Mouse (Mus musculus) heart, adult 2 months (tissue): Measurements from ENCODE around the gene Tbc1d22a. TPM values are rescaled to one million over a fixed set of nuclear protein-coding genes. Genes with fewer than 3 reads are reported as not detected.
A peak's percentile ranks its signal among the peaks of the same experiment; 100 is the strongest.

Experiments
- DNase-seq, 2 experiments: peaks; one replicate each; pipeline ENCODE4 v3.0.0; 2021
- H3K27ac ChIP-seq: fragments of 200-600 bp; 2 replicates; pipeline ENCODE4 v1.8.1; 2022
- H3K27me3 ChIP-seq: fragments of 200-500 bp; 2 replicates; pipeline ENCODE4 v1.6.1; 2012; ENCODE audit warnings: mild to moderate bottlenecking, low read length, inconsistent platforms, mixed read lengths; ENCODE audit not compliant: control insufficient read depth, insufficient read depth
- H3K36me3 ChIP-seq: fragments of 200-500 bp; 2 replicates; pipeline ENCODE4 v1.6.1; 2012; ENCODE audit warnings: low read length, inconsistent platforms; ENCODE audit not compliant: control insufficient read depth, insufficient read depth
- H3K4me1 ChIP-seq: fragments of 200-500 bp; 2 replicates; pipeline ENCODE4 v1.6.1; 2011; ENCODE audit warnings: low read length; ENCODE audit not compliant: control insufficient read depth, insufficient read depth
- H3K4me3 ChIP-seq: fragments of 200-600 bp; 2 replicates; pipeline ENCODE4 v1.8.1; 2022
- H3K79me2 ChIP-seq: fragments of 200-500 bp; replicated peaks from 2 replicates; pipeline ENCODE4 v1.6.1; 2012; ENCODE audit warnings: mild to moderate bottlenecking, inconsistent platforms, low read length, moderate library complexity, mixed read lengths; ENCODE audit not compliant: control insufficient read depth, insufficient read depth
- H3K9ac ChIP-seq: fragments of 200-500 bp; 2 replicates; pipeline ENCODE4 v1.6.1; 2012; ENCODE audit warnings: low read depth, mild to moderate bottlenecking, control low read depth, inconsistent platforms, low read length, mixed read lengths
- CTCF ChIP-seq: fragments of 200-600 bp; IDR thresholded peaks from 2 replicates; pipeline ENCODE4 v1.8.1; 2022; ENCODE audit warnings: antibody characterized with exemption, mild to moderate bottlenecking, moderate library complexity
- EP300 ChIP-seq: fragments of 200-500 bp; IDR thresholded peaks from 2 replicates; pipeline ENCODE4 v1.6.1; 2011; ENCODE audit warnings: low read depth, low read length, control low read depth; ENCODE audit not compliant: insufficient read depth
- POLR2A ChIP-seq: fragments of 200-500 bp; IDR thresholded peaks from 2 replicates; pipeline ENCODE4 v1.6.1; 2011; ENCODE audit warnings: mild to moderate bottlenecking, low read depth, low read length, control low read depth; ENCODE audit not compliant: insufficient read depth
- WGBS: fragments of 180-500 bp; shearing (Covaris S2); methylation state at CpG from one replicate; pipeline ENCODE4 v1.1.7; 2018; 5-methylcytosine and 5-hydroxymethylcytosine counted together
- intact Hi-C: fragments of 180-260 bp; cut with DNase I; formaldehyde crosslinking; loops from one replicate; pipeline ENCODE4 v1.15.1; 2025
- polyA plus RNA-seq: library from polyadenylated mRNA; depleted of rRNA; stranded (reverse); fragments of >200 nt; gene quantifications from 2 replicates; pipeline ENCODE4 v1.2.3, GENCODE M21; 2012
- total RNA-seq, 2 experiments: library from RNA; stranded (reverse); gene quantifications; 2 replicates each; pipeline ENCODE4 v1.2.3; 2021

Gene Tbc1d22a
- total and polyA plus RNA-seq, 3 experiments, result 21.8 to 25.6 (median 23.2) TPM

DNA sequence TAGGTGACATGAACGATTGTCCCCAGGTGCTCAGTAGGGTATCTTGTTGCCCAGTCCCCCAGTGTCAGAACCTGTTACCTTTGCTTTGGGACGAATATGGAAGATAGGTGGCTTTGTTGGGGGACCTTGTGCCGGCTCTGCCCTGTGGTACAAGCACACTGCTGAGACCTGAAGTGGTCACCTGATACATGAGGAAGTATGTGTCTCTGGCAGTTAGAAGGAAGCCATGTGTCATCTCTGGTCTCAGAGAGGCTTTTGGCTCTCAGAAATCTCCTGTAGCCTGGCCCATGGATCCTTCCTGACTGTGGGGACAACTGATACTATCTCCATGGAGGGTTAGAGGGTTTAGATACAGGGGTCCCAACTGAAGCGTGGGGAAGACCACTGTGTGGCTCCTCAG, 281.9 kb downstream of the Tbc1d22a start:
- 88% methylated on average over 4 of the region's 4 CpGs for WGBS

DNA sequence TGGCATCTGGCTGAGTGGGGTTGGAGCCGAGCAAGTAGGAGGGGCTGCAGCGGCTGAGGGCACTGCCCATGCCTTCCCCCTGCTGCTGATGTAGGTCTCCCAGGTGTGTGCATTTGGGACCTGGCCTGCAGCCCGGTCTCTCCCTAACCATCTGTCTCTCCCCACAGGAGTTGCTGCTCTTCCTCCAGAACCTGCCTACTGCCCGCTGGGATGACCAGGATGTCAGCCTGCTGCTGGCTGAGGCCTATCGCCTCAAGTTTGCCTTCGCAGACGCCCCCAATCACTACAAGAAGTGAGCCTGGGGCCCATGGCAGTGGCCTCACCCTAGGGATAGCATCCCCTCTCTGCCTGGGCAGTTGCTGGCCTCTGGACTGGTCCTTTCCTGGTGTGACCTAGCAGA, 282.4 kb downstream of the Tbc1d22a start:
- intact Hi-C loops, result no loop called here
- DNase-seq, result no peak
- Histone ChIP-seq H3K9ac (no peak overlapping the region), H3K27me3 (no peaks in the 10 kb centered on the region), H3K4me3 (no peak overlapping the region), H3K36me3 (no peaks in the 10 kb centered on the region), H3K27ac (no peak overlapping the region), H3K4me1 (no peaks in the 10 kb centered on the region), H3K79me2 (no peaks in the 10 kb centered on the region)
- WGBS, result 95% methylated on average over 7 of the region's 7 CpGs
- TF ChIP-seq EP300, result no peak

More for the DNA sequence above, 281.9 kb downstream of the Tbc1d22a start:
- no peak for TF ChIP-seq CTCF
- TF ChIP-seq POLR2A, result no peak
- no peak for TF ChIP-seq EP300
- no peak for DNase-seq
- Histone ChIP-seq H3K9ac (no peak overlapping the region), H3K27me3 (no peaks in the 10 kb centered on the region), H3K79me2 (no peaks in the 10 kb centered on the region), H3K36me3 (no peaks in the 10 kb centered on the region), H3K4me1 (no peaks in the 10 kb centered on the region), H3K27ac (no peak overlapping the region), H3K4me3 (no peak overlapping the region)
- intact Hi-C loops, result no loop called here

DNA sequence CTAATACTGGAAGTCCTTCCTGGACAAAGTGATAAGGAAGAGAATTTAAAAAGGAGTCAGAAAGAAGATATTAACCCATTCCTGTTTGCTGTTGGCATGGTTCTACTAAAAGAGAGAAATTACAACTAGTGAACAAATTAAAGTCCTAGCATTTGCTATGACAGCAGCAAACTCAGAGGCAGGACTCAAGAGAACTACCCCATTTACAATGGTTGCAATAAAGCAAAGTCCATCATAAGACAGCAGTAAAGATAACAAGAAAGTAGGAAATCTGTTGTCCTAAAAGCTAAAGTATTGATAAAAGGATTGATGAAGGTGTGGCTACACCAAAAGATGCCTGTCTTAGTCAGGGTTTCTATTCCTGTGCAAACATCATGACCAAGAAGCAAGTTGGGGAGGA, 286.3 kb downstream of the Tbc1d22a start:
- Histone ChIP-seq H3K27me3 (no peaks in the 10 kb centered on the region), H3K9ac (no peak overlapping the region), H3K4me3 (no peak overlapping the region), H3K36me3 (no peaks in the 10 kb centered on the region), H3K27ac (no peak overlapping the region), H3K79me2 (no peaks in the 10 kb centered on the region), H3K4me1 (no peaks in the 10 kb centered on the region)
- TF ChIP-seq POLR2A, result no peak
- no peak for TF ChIP-seq CTCF
- no peak for TF ChIP-seq EP300
- no peak for DNase-seq
- intact Hi-C loops, result no loop called here

DNA sequence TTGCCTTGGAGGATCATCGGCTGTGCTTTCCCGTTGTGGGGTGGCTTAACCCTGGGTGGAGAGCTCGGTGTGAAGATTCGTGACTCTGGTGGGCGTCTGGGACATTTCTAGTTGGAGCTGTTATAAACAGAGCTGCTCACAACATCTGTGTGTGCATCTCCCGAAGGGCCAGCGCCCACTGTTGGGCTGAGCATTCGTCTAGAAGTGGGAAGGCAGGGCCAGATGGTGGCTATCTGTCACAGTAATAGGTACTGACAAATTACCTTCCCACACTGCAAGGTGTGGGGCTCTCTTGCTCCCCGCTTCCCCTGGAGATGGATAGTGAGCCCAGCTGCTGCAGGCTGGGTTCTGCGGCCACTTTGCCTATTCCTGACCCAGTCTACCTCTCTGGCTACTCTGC, 289.2 kb downstream of the Tbc1d22a start:
- no peak for TF ChIP-seq POLR2A
- no peak for TF ChIP-seq CTCF
- no peak for TF ChIP-seq EP300
- Histone ChIP-seq H3K27ac (no peak overlapping the region), H3K79me2 (no peaks in the 10 kb centered on the region), H3K4me3 (no peak overlapping the region), H3K27me3 (no peaks in the 10 kb centered on the region), H3K9ac (no peak overlapping the region), H3K36me3 (no peaks in the 10 kb centered on the region), H3K4me1 (no peaks in the 10 kb centered on the region)
- intact Hi-C loops, result no loop called here
- peak in 1 of 2 experiments; percentile 5 for DNase-seq
- 80% methylated on average over 10 of the region's 10 CpGs for WGBS

DNA sequence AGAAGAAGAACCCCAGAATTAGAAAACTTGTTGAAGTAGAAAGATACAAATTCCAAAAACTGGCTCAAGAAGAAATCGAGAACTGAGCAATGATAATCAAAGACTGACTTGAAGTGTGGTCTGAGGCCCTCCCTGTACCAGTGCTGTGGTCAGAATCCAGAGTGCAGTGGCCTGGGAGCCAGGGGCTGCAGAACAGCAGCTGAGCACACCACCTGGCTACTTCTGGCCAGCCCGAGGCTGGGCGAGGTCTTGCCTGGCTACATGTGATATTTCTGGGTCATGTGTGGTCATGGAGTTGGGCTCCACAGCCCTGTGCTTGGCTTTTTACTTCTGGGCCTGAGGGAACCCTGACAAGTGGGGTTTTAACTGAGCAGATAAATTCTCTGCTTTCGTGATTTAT, 292.4 kb downstream of the Tbc1d22a start:
- H3K36me3 ChIP-seq, result no peaks in the 10 kb centered on the region
- no peak overlapping the region for H3K27ac ChIP-seq
- WGBS, result 62% methylated on average over 4 of the region's 4 CpGs
- no peaks in the 10 kb centered on the region for H3K79me2 ChIP-seq
- no peak overlapping the region for H3K4me3 ChIP-seq
- H3K9ac ChIP-seq, result no peak overlapping the region
- H3K4me1 ChIP-seq, result no peaks in the 10 kb centered on the region
- H3K27me3 ChIP-seq, result no peaks in the 10 kb centered on the region
- no peak for TF ChIP-seq CTCF
- no peak for TF ChIP-seq POLR2A
- TF ChIP-seq EP300, result no peak
- DNase-seq, result peak in 1 of 2 experiments; percentile 4
- intact Hi-C loops, result no loop called here

DNA sequence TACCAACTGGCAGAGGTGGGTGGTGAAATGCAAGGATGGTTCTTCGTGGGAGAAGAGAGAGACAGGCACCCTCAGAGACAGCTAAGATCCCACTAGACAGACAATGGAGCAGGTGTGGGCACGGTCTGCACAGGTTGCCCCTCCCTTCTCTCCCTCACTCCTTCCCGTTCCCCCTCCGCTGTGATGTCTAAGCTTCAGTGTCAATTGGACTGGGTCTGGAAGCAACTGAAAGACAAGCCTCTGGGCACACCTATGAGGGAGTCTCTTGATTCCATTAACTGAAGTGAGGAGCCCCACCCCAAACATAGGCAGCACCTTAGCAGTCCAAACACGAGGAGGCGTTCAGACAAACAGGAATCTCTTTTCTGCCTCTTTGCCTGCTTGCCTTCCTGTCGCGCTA, 293.3 kb downstream of the Tbc1d22a start:
- peak in 1 of 2 experiments; percentile 10 for DNase-seq
- Histone ChIP-seq H3K79me2 (no peaks in the 10 kb centered on the region), H3K27me3 (no peaks in the 10 kb centered on the region), H3K27ac (no peak overlapping the region), H3K4me3 (no peak overlapping the region), H3K4me1 (no peaks in the 10 kb centered on the region), H3K9ac (no peak overlapping the region), H3K36me3 (no peaks in the 10 kb centered on the region)
- WGBS, result 86% methylated on average over 8 of the region's 8 CpGs
- no peak for TF ChIP-seq POLR2A
- no peak for TF ChIP-seq CTCF
- no peak for TF ChIP-seq EP300
- intact Hi-C loops, result no loop called here
